Mouse (Mus musculus) gastrocnemius, adult 2 months (tissue): ENCODE measurements at regions not wholly inside any gene's neighbourhood (a gene's known extent, or its start where the extent isn't known, plus 50 kb on each side); places are given as distances from the start of the nearest gene placed in this dataset.
"Not testable (repeated sequence)": the region's sequence is repeated elsewhere in the genome, so short reads cannot be mapped to it uniquely, and the experiment has no call there.

ENCODE experiments used
- DNase-seq: peaks from one replicate; pipeline ENCODE4 v3.0.0; 2022
- H3K27ac ChIP-seq: fragments of 200-600 bp; 2 replicates; pipeline ENCODE4 v1.8.1; 2022; ENCODE audit warnings: mild to moderate bottlenecking
- H3K4me3 ChIP-seq: fragments of 200-600 bp; 2 replicates; pipeline ENCODE4 v1.8.1; 2022; ENCODE audit warnings: mild to moderate bottlenecking, moderate library complexity
- CTCF ChIP-seq: fragments of 200-600 bp; IDR thresholded peaks from 2 replicates; pipeline ENCODE4 v1.8.1; 2022; ENCODE audit warnings: antibody characterized with exemption, mild to moderate bottlenecking, moderate library complexity
- intact Hi-C: fragments of 180-260 bp; cut with DNase I; formaldehyde crosslinking; loops from one replicate; pipeline ENCODE4 v1.15.1; 2025

GRCm38 (mm10) chr12:18606126-18606525 is 91.8 kb downstream of the 5730507C01Rik start:
- H3K27ac ChIP-seq, intact Hi-C loops, DNase-seq, H3K4me3 ChIP-seq: not testable (repeated sequence)
- peak; percentile 30; the same call in 1 of the 2 replicates for TF ChIP-seq CTCF

- H3K4me3 ChIP-seq: peak overlapping the region; percentile 71
- intact Hi-C loops: no loop called here
- peak; percentile 75 for DNase-seq
- H3K27ac ChIP-seq: no peak overlapping the region
- TF ChIP-seq CTCF: no peak
Observed at GRCm38 (mm10) chr12:18609835-18610234, 95.5 kb downstream of the 5730507C01Rik start.

- peak overlapping the region; percentile 71 for H3K4me3 ChIP-seq
- H3K27ac ChIP-seq, DNase-seq, intact Hi-C loops: not testable (repeated sequence)
Observed at GRCm38 (mm10) chr12:18610581-18610980, 96.3 kb downstream of the 5730507C01Rik start.
